Mouse (Mus musculus) lung, postnatal 0 days (tissue): Measurements from ENCODE around the gene Adamts7.

ENCODE experiments used
- CTCF ChIP-seq: IDR thresholded peaks from 2 replicates; pipeline ENCODE4 v1.5.1; 2016; ENCODE audit warnings: antibody characterized with exemption, mild to moderate bottlenecking
- EP300 ChIP-seq: IDR thresholded peaks from 2 replicates; pipeline ENCODE4 v1.6.1; 2016; ENCODE audit warnings: antibody characterized with exemption, mild to moderate bottlenecking, control low read depth

- TF ChIP-seq CTCF (no peak), EP300 (0 out of 2 replicates have a peak, but pooled peaks have one; percentile 18)
Observed at GRCm38 (mm10) chr9:90124873-90125245, 38.0 kb upstream of the Adamts7 start.
